8 mouse cellular contexts compared by ENCODE assay signal in genomic region chr7:118304812-118305211, GRCm38 (mm10).
A peak's percentile ranks its signal among the peaks of the same experiment; 100 is the strongest.
DNase-seq lines count a peak whose midpoint lies in the region; ATAC-seq and TF ChIP-seq lines count a peak whose summit lies in the region.

No protein-coding gene starts in this region.

- H3K36me3 ChIP-seq in heart, embryonic 13.5 days = no peaks in the 10 kb centered on the region
- H3K36me3 ChIP-seq in liver, postnatal 0 days (replicated peaks; ENCODE audit: insufficient read depth, low read length) = no peaks in the 10 kb centered on the region

- TF ChIP-seq POLR2A in embryonic fibroblast, embryonic 13.5 days (IDR thresholded peaks at IDR 0.05; ENCODE audit: low read depth, low read length) = no peak

- TF ChIP-seq EP300 in liver, postnatal 0 days (IDR thresholded peaks at IDR 0.05; ENCODE audit: low read depth) = no peak

- 0 out of 2 replicates have a peak overlapping the region, but pooled peaks have one; percentile 14 for H3K9ac ChIP-seq in heart, embryonic 13.5 days
- H3K9ac ChIP-seq in liver, postnatal 0 days (replicated peaks) = no peak overlapping the region

- peak; percentile 96 for ATAC-seq in CD4-positive, CD25-positive, alpha-beta regulatory T cell, adult 4 months
- ATAC-seq in heart, embryonic 13.5 days (ENCODE audit: extremely low read depth, insufficient number of reproducible peaks, low FRiP score, low TSS enrichment) = no peak
- ATAC-seq in liver, postnatal 0 days = peak; percentile 48; the same call in 1 of the 2 replicates
- ATAC-seq in neutrophil, adult 5-6 weeks (ENCODE audit: extremely low read depth, insufficient number of reproducible peaks, low FRiP score, poor library complexity, severe bottlenecking) = peak; percentile 95

- peak; percentile 96 for TF ChIP-seq CTCF in embryonic fibroblast, embryonic 13.5 days (IDR thresholded peaks at IDR 0.05; ENCODE audit: borderline replicate concordance, insufficient read depth, low read length)
- TF ChIP-seq CTCF in liver, postnatal 0 days (IDR thresholded peaks at IDR 0.05; ENCODE audit: low read depth) = peak; percentile 96

- H3K4me2 ChIP-seq in heart, embryonic 13.5 days = peak overlapping the region; percentile 34; the same call in 1 of the 2 replicates
- no peak overlapping the region for H3K4me2 ChIP-seq in liver, postnatal 0 days (ENCODE audit: low read depth, low read length)

- 0 out of 2 replicates have a peak, but pooled peaks cover 2% of the 10 kb centered on the region for H3K27me3 ChIP-seq in heart, embryonic 13.5 days (replicated peaks)
- H3K27me3 ChIP-seq in liver, postnatal 0 days (ENCODE audit: insufficient read depth, low read length) = no peaks in the 10 kb centered on the region

- peak; percentile 33 to 52 for DNase-seq in adrenal gland, postnatal 4 days (ENCODE audit: low spot score in 2 of 2)
- peak; percentile 87 for DNase-seq in kidney, postnatal 10 days
- peak; percentile 85 for DNase-seq in liver, postnatal 0 days
- peak; percentile 92 for DNase-seq in testis, postnatal 10 days (ENCODE audit: low spot score)

- no peaks in the 10 kb centered on the region for H3K9me3 ChIP-seq in heart, embryonic 13.5 days
- H3K9me3 ChIP-seq in liver, postnatal 0 days (ENCODE audit: low read length) = no peaks in the 10 kb centered on the region

- H3K27ac ChIP-seq in embryonic fibroblast, embryonic 13.5 days (ENCODE audit: insufficient read depth, low read length) = no peak overlapping the region
- H3K27ac ChIP-seq in heart, embryonic 13.5 days (replicated peaks) = no peak overlapping the region
- no peak overlapping the region for H3K27ac ChIP-seq in liver, postnatal 0 days (ENCODE audit: low read depth)

- no peak overlapping the region for H3K4me3 ChIP-seq in embryonic fibroblast, embryonic 13.5 days (ENCODE audit: insufficient read depth, low read length)
- no peak overlapping the region for H3K4me3 ChIP-seq in heart, embryonic 13.5 days
- H3K4me3 ChIP-seq in liver, postnatal 0 days (ENCODE audit: low read depth, low read length) = no peak overlapping the region

- WGBS in heart, embryonic 13.5 days = under 1% methylated on average over 8 of the region's 8 CpGs
- 3% methylated on average over 8 of the region's 8 CpGs for WGBS in liver, postnatal 0 days (ENCODE audit: insufficient replicate concordance)

- no peaks in the 10 kb centered on the region for H3K4me1 ChIP-seq in embryonic fibroblast, embryonic 13.5 days (ENCODE audit: control insufficient read depth, insufficient read depth, low read length)
- H3K4me1 ChIP-seq in heart, embryonic 13.5 days = no peaks in the 10 kb centered on the region
- H3K4me1 ChIP-seq in liver, postnatal 0 days (ENCODE audit: insufficient read depth) = no peaks in the 10 kb centered on the region
